Mouse (Mus musculus) retina, embryonic 14.5 days (tissue): ENCODE results near the gene Sdk1.

Source experiments
- DNase-seq: peaks from one replicate; pipeline ENCODE4 v3.0.0-alpha.2; 2015; ENCODE audit warnings: low spot score

Sdk1 gene

DNA sequence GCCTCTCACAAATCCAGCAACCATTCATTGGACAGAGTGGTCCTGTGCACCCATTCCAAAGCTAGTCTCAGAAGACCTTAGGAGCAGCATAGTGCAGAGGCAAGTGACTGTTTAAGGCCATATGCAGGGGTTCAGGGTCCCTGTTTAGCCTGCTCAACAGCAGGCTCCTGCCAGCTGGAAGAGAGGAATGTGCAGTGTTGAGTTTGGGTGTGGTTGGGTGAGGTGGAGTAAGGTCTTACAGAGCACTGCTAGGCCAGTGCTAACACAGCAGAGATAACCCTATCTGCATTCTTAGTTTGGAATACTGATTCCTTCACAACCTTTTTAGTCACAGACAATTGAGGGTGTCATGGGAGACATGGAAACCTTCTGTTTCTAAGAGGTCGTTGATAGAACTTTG, 206.0 kb downstream of the Sdk1 start:
- no peak for DNase-seq

DNA sequence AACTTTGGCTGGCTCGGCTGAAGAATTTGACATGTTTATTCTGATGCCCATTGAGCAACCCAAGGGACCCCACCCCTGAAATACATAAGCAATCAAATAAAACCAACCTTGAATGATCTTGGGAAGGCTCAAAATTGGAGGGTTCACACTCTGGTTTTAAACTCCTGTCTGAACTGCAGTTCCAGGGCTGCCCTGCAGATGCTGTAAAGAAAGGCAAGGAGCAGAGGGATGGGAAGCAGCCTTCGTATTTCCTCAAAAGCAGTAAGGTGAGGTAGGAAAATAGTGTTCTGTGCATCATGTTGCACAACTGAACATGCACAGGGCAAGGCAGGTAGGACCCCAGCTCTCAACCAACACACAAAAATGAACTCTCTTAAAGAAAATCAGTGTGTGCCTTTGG, 222.1 kb downstream of the Sdk1 start:
- DNase-seq, result no peak

DNA sequence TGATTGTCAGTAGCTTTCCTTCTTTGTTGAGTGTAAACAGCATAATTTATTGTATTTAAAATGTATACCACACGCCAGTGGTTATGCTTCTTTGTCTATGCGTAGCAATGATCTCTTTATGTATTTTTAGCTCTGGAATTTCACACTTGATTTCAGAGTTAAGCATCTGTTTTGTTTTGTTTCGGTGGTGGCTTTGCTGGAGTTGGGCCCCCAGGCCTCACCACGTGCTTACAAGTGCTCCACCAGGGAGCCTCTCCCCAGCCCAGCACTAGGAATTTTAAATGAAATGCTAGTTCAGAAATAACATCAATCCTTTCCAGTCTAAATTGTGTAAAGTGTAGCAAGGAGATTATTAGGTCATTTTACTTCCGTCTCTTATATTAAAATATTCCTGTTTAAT, 227.5 kb downstream of the Sdk1 start:
- DNase-seq, result no peak

DNA sequence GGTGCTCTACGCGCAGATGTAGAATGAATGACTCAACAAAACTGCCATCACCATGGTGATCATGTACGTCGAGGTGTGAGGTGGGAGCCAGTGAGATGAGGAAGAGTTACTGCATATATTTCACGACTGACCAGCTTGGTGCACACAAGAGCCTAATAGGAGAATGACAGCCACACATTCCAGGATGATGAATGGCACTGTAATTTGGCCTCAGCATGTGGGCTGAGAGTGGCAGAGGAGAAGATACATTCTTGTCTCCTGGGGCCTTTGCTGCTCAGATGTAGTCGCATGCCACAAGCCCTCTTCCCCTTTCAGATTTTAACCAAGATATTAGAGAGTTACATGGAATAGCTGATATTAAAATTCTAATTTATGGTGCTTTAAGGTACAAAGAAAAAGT, 264.0 kb downstream of the Sdk1 start:
- peak; percentile 82 for DNase-seq

DNA sequence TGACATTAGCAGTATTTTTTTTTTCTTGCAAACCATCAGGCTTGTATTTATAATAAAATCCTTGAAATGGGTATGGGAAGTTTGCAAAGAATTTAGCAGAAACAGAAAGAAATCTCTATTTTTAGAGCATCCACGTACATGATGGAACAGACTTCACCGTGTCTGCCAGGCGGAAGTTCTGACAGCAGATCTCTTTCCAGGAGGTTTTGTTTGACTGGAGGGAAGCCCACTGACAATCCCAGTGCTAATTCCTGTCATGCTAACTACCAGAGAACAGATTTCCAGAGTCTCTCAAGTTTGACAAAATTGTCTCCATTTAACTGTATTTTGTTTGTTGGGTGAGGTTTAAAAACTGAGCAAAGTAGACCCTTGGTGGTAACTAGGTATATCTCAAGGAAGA, 265.1 kb downstream of the Sdk1 start:
- no peak for DNase-seq

DNA sequence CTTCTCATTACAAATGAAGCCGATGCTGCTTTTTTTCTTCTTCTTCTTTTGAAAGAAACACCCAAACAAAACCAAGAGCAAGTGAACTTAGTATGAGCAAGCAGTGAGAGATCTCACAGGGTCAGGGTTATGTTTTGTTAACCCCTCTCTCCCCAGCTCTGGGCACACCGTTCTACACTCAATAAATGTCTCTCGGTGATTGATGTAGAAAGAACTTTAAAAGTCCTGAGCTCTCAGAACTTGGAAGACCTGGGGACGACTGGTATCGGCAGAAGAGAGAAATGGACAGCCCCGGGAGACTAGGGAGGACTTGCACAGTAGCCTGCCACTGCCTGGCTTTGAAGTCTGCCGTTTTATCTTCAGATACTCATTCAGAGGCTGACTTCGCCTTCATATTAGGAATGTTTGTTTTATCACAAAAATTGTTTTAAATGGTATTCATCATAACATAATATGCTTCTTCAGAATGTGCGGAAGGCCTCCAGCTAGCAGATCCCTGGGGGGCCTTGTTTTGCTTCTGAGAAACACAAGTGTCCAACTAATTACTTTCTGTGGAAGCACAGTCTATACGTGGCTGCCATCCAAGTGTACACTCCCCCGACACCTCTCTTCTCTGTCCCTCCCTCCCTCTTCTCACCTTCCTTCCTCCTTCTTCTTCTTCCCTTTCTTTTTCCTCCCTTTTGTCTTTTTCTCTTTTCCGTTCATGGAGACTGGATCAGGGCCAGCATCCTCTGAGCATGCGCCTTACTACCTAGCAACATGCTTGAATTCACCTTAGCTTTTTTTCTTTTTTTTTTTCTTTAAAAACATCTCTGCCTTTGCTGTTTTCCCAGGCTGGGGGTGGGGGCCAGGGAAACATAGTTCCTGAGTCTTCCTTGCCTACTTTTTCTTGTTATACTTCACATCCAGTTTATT, 283.8 kb downstream of the Sdk1 start:
- no peak for DNase-seq

DNA sequence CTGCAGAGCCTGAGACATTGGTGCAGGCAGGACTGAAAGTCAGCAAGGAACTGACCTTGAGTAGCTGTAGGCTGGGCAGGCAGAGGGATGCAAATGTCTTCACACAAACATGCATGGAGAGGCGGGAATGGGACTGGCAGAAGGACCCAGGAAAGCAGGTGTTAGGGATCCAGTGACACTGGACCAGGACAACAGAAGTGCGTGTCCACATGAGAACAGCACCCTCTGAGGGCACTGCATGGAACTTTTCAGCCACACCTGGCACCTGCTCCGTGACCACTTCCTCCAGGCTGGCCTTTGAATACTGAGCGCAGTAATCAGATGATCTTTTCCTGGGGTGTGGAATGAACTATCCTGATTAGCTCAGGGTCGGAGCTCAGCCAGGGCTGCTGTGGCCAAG, 298.9 kb downstream of the Sdk1 start:
- no peak for DNase-seq

DNA sequence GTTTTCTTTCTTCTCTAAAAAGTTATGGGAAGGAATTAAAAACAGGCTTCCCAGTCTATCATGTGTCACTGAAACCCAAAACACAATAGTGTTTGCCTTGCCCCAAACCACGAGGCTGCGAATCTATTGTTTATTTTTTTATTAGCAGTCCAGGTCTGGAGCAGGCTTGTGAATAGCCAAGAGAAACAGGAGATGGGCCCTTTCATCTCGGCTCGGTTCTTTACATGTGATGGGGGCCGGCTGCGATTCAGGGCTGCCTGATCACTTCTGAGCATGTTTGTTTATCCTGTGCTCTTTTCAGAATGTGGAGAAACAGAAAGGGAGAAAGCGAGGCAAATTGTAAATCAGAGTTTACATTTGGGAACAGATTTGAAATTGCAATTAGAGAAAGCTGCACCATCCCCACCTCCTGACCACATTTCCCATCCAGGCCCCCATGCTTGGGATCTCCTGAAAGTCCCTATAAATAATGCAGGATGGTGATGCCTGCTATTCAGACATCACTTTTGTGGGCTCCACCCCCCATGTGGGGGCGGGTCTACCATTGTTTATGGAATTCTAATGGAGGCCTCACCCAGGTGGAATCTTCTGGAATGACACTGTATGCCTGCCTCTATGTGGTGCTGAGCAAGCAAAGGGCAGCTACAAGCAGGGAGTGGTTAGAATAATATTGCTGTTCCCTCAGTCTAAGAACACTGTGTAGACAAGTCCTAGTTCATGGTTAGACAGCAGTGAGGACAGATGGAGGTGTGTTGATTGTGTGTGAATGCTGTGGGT, 301.8 kb downstream of the Sdk1 start:
- no peak for DNase-seq

DNA sequence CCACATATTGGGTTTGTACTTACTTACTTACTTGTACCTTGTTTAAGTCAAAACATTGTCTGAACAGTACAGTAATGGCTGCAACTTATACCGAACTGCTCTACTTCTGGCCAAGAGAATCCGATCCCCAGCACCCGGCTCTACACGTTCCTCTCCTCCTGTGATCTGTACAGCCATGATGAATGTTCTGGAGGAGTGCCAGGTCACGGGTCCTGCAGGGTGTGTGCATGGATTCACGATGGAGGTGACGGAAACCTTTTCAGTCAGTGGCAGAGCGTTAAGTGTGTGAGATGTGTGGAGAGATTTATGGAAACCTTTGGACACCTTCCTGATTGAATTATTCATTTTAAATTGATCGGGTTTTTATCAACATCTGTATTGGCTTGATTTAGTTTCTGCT, 312.2 kb downstream of the Sdk1 start:
- DNase-seq, result no peak

DNA sequence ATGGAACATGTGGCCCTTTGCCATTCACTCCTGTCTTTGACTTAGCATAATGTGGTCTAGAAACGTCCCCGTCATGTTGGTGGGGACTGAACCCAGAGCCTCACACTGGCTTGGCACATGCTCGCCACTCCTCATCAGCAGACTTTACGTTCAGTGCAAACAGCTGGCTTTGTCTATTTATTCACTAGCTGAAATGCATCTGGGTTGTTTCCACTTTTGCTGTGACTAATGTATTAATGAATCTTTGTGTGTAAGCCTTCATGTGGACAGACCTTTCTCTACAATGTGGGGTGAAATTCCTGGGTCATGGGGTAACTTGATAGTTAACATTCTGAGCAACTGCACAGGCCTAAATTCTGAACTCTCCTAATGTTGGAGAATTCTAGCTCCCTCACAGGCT, 317.4 kb downstream of the Sdk1 start:
- DNase-seq, result peak; percentile 33

DNA sequence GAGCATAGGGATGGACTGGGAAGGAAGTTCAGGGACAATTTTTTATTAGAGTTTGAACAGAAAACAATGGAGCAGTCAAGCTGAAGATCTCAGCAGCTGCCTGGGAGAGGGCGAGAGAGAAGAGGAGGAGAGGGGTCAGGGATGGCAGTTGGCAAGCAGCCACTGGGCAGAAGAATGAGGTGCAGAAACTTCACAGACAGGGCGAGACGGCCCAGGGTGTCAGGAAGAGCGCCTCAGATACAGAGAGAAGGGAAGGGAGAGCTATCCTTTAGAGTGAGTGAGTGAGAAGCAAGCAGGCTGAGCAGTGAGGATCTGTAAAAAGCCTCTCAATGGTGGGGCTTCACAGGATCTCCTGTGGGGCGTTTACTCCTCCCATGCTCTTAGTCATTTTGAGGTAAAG, 319.0 kb downstream of the Sdk1 start:
- DNase-seq, result no peak

DNA sequence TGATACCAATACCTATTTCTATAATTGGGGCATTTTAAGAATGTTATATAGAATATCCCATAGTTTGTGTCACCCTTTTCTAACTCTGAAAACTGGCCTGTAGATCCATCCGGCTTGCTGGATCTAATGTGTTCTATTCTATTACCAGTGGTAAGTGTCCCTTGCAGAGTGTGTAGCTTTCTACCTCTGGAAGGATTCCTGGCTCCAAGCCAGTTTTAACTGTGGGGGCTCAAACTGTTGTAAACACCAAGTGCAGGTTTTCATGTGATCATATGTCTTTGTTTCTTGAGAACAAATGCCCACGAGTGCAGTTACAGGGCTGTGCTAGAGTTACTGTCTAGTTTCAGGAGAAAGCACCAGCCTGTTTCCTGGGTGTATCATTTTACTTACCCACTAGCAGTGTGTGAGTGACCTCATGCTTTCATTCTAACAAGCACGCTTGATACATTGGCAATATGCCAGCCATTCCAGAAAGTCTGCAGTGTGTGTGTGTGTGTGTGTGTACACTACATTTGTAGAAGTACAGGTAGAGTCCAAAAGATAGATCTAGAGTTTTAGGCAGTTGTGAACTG, 320.8 kb downstream of the Sdk1 start:
- DNase-seq, result no peak

DNA sequence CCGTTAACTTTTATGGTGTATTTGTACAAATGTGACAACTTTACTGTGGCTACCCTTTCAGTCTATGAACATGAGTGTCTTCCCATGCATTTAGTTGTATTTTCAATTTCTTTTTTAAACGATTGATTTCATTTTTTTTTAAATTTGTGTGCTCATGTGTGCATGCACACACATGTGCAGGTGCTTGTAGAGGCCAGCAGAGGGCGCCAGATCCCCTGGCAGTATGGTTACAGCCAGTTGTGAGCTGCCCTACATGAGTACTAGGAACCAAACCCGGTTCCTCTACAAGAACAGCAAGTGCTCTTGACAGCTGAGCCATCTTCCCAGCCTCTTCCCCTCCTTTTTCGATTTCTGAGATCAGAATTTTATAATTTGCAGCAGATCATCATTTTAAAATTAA, 322.9 kb downstream of the Sdk1 start:
- no peak for DNase-seq

DNA sequence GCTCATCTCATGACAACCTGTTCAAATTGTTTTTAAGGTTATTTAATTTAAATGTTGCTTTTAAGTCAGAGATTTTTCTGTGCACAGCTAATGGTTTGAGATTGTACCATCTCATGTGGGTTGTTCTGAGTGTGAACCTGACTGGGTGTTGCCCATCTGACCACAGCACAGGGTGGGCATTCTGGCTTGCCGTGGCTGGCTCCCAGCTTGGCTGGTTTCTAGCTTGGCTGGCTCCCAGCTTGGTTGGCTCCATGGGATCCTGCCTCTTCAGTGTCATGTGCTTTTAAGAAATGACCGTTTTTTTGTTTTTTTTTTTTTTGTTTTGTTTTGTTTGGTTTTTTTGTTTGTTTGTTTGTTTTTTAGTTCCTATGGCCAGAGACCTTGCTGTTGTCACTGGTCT, 326.8 kb downstream of the Sdk1 start:
- no peak for DNase-seq

DNA sequence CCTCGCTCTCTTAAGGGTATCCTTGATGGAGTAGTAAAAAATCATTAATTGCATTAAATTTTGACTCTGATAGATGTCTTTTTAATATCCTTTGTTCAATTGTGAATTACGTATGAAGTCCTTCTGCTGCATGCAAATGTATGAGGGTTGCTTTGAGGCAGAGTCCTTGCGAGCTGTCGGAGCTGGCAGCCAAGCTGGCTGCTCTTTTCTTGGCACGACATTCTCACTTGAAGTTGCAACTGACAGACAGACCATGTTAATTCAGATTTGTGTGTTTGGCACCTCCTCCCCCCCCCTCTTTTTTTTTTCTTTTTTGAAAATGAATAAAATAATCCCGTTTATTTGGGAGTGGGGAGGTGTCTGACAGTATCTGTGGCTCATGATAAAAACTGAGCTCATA, 329.2 kb downstream of the Sdk1 start:
- no peak for DNase-seq

DNA sequence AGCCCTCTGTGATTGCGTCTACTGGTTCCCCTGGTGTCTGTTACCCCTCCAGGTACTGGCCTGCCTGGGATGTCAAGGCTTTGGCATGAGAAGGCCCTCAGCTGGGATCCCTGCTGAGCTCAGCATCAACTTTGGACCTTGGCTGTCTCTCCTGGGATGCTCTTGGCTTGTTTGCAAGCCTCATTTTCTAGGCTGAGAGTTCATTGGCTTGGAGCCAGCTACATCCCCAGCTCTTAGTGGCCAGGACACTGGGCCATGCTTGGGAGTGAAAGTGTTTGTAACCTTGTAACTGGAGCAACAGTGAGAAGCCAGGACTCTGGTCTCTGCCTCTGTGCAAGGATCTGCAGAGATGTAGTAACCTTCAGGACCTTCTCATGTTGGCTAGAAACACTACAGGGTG, 333.0 kb downstream of the Sdk1 start:
- DNase-seq, result no peak

DNA sequence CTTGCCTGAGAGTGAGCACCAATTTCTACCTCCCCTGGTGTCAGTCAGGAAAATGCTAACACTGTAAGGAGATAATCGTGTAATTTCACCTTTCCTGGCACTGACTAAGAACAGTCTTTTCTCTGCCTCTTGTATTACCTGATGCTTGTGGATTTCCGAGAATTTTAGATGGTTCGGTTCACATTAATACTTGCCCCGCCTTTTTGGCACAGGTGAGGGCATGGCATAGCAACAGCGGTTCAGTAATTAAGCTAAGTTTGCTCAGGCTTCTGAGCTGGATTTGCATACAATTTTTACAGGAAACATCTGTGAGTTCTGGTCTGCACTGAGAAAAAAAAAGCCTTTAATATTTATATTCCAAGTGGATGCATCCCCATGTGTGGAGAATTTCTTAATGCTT, 350.0 kb downstream of the Sdk1 start:
- no peak for DNase-seq

DNA sequence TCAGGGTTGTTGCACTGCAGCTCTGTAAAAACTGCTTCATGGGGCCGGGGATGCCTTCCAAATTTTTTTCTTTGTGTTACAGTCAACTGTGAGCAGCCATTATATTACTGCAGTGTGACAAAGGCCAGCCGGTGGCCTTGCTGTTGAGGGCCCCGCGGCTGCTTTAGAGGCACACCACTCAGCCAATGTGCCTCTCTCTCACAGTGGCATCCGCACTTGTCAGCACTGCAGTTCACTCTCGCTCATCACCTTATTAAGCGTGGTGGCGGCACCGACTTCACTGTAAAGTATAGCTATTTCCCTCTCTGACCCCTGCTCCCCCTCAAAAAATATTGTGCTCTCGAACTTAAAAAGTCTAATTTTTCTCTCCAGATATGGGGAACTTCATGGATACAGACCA, 371.4 kb downstream of the Sdk1 start:
- DNase-seq, result no peak

DNA sequence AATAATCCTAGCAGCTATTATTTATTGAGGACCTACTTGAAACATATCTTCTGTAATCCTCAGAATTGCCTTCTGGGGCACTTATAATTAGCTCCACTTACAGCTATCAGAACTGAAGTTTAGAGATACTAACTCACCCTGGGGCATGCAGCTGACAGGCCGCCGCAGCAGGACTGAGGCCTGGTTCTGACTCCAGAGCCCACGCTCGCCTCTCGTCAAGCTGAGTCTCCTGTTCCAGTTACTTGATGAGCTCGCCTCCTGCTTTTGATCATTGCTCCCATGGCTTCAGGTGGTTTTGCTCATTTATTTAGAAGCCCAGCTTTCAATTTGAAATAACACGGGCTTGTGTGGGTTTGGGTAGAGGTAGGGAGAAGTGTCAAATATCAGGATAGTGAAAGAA, 374.5 kb downstream of the Sdk1 start:
- no peak for DNase-seq

DNA sequence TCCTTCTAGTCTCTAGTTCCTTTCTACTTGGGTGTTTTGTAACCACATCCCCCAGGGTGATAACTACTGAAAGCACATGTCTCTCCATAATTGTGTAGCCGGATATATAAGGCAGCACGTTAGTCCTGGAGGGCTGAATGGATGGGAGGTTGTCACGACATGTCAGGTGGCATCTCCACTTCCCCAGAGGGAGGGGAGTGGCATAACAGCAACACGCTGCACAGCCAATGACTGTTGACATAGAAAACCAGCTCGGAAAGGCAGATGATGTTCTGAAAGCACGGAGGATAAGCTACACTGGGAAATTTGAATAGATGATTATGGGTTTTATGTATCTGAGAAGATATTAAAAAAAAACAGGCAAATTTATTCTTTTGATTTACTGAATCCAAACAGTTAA, 376.4 kb downstream of the Sdk1 start:
- DNase-seq, result no peak

DNA sequence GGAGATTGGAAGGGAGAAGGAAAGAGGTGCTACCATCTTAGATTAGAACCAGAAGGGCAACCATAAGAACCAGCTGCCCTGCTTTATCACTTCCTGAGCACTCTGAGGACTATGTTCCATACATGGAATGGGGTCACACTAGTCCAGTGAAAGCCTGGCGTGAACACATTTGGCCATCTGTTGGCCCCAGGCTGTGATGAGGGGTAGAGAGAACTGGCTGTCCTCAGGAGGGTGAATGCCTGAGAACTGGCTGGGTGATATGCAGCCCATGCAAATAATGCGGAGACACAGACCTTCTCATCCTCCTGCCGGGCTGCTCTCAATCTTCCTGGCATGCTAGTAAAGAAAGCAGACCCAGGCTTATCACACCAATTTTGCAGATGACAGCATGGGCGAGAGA, 384.1 kb downstream of the Sdk1 start:
- no peak for DNase-seq

DNA sequence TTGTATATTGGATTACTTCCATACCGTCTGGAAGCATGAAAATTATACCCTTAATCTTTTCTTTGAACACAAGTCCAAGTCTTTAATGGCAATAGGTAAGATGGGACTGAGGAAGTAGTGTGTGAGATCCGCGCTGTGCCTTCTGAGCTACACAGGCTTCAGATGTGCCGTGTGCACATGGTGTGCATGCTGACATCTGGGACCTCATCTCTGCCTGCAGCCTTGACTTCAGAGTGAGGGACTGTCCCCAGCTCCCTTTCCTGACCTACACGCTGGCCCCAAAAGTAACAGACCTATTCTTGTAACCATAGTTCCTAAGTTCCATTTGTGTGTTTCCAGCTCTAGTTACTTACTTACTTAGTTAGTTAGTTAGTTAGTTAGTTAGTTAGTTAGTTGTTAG, 390.4 kb downstream of the Sdk1 start:
- no peak for DNase-seq

DNA sequence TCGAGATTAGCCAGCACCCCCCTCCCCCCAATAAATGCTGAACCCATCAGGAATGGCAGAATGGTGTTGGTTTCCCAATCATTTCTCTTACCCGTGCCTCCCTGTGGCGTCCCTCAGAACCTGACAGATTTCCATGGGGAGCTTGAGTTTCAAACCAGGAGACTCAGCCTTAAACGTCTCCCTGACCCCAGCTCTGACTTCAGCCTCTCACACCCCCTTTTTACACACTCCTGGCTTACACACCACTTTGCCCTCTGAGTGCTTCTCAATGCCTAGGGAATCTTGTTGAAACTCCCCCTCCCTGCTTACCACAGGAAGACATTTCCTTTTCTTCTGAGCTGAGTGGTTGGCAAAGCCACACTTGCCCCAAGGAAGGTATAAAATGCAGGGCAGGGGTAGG, 392.0 kb downstream of the Sdk1 start:
- no peak for DNase-seq
